Mouse (Mus musculus) activated CD4-positive, CD25-positive, alpha-beta regulatory T cell, adult 9 weeks (primary cell): ENCODE data around the gene Ecpas. TPM values are rescaled to one million over a fixed set of nuclear protein-coding genes. Genes with fewer than 3 reads are reported as not detected.

Experiments used
- polyA plus RNA-seq: library from polyadenylated mRNA; unstranded; fragments of 100-300 nt; shearing (Covaris generic); gene quantifications from one replicate; pipeline ENCODE4 v1.2.1, GENCODE M21; 2017

The Ecpas gene
- 36.8 TPM for polyA plus RNA-seq

GRCm38 (mm10) chr4:58912629-58913335 lies at the start of gene Ecpas:
Gene Ecpas (minus strand): TSS chr4:58912749.

GRCm38 (mm10) chr4:58943420-58944205 lies 31.1 kb upstream of the Ecpas start, which contains the start of gene Zkscan16:
Gene Zkscan16 (plus strand): TSS chr4:58943628.

DNA sequence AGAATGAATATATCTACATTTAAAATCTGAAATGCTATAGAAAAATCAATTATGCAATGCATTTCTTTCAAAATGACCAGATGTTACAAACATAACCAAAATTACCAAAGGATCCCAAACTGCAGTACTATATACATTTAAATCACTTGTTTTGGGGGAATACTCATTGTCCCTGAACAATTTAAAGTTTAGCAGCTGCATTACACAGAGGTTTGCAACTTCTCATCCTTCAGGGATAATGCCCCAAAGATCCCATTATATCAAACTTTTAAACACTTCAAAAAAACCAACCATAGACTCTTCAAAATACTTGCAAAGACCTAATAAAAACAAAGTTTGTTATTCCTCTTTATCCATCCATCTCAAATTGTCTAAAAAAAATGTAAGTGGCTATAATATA lies 124.9 kb downstream of the Ecpas start, which contains the start of gene Olfr267:
Gene Olfr267, minus strand, starts transcription at position 101 of the 400 bp plus-strand sequence.

Other genes with a start within 250 kb of the Ecpas start
- gene Olfr267, start 125.0 kb downstream of the Ecpas start, polyA plus RNA-seq = not detected
- gene Zkscan16, start 30.9 kb upstream of the Ecpas start, polyA plus RNA-seq = not detected
- gene Ptgr1, start 74.4 kb upstream of the Ecpas start, polyA plus RNA-seq = 0.39 TPM
- gene Dnajc25, start 82.3 kb upstream of the Ecpas start, polyA plus RNA-seq = 0.38 TPM
- gene Gm20503, start 90.5 kb upstream of the Ecpas start, polyA plus RNA-seq = not detected
- 143 TPM for gene Gng10, start 122.3 kb upstream of the Ecpas start, polyA plus RNA-seq
- gene AI481877, start 226.2 kb upstream of the Ecpas start, polyA plus RNA-seq = not detected